Mouse (Mus musculus): ENCODE measurements at regions not wholly inside any gene's neighbourhood (a gene's known extent, or its start where the extent isn't known, plus 50 kb on each side); places are given as distances from the start of the nearest gene placed in this dataset.
"Not testable (repeated sequence)": the region's sequence is repeated elsewhere in the genome, so short reads cannot be mapped to it uniquely, and the experiment has no call there.

DNA sequence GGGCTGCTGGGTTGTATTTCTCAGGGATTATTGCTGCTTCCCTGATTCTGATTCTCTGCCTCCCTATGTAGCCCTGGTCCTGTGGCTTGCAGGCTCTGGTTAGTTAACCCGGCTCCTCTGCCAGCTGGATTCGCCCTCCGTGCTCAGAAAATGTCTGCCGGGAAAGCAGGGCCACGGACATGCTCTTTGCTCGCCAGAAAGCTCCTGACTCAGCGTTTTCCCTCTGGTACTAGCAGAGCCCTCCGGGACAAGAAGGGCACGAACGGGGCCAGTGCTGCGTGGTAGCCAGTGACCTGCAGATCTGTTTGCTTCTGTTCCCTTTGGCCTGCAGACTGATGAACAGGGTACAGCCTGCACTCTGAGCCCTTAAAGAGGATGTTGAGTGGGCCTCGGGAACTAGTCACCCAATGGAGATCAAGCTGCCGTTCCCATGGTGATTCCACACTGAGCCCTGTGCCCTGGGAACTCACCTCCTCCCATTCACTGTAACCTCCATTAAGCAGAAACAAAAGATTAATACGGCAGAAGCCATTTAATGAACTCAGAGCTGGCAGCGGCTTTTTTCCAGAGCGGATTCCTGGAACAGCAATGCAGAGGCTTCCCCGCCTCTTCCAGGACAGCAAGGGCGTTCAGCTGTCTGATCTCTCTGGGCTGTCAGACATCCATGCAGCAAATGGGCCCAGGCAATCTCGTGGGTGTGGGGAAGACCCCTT, 159.9 kb upstream of the Myt1l start:
- peak; percentile 91 for DNase-seq (ENCODE audit: low read depth, low spot score)

- DNase-seq (ENCODE audit: low read depth, low spot score): peak; percentile 66
Observed at GRCm38 (mm10) chr12:29368820-29369175, 159.4 kb upstream of the Myt1l start.

DNA sequence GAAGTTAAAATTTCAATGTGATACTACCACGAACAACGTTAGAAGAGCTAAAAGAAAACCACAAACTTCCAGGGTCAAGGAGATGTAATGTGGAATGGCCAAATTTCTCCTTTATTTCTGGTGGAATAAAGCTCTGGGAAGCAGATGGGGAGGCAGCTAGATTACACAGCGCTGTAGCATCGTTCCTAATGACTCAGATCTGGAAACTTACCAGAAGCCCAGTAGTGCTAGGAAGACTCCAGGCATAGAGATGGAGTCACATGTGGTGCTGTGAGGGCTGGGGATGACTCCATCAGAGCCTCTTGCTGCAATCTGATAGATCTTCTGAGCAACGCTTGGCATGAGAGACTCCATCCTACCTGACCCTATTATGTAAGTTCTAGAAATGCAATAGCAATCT, 136.4 kb upstream of the Myt1l start:
- peak; percentile 89 for DNase-seq (ENCODE audit: low read depth, low spot score)

DNA sequence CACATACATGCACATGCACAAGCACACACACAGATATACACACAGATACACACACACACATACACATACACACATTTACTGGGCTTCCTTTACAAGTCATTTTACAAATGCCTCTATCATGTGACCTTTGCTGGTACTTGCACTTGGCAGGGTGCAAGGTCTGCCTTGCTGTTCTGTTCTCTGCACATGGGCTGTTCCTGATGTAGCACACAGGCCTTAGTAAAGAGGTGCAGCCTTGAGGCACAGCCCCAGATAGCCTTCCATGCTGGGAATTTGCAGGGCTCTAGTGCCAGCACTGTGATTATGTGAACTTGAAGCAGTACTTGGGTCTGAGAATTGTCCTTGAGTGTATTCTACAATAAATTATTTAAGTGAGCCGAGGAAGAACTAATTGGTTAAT, 133.9 kb upstream of the Myt1l start:
- no peak for DNase-seq (ENCODE audit: low read depth, low spot score)

GRCm38 (mm10) chr12:29394881-29395280, 133.3 kb upstream of the Myt1l start:
- no peak for DNase-seq (ENCODE audit: low read depth, low spot score)

DNA sequence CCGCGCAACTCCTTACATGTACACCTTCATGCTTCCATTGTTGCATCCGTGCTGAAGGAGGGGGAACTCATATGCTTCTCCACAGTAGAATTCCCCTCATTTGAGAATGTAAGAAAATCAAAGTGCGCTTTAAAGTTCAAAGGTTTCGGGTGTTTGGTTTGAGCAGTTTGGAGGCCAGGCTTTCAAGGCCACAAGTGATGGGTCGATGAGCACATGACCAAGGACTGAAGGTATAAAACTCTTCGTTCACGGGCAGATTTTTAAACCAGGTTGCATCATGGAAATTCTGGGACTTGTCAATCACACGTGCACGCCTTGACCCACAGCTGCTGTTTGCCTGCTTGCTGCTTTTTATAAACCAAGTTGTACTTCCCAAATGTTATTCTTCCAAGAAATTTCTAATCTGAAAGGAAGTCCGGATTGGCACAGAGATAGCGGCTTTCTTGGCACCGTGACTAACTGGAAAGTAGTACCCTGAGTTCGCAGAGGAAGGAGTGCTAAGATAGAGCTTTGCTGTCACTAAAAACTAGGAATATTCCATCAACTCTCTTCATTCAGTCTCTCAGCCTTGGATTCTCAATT, 132.7 kb upstream of the Myt1l start:
- peak; percentile 18 for DNase-seq (ENCODE audit: low read depth, low spot score)

DNA sequence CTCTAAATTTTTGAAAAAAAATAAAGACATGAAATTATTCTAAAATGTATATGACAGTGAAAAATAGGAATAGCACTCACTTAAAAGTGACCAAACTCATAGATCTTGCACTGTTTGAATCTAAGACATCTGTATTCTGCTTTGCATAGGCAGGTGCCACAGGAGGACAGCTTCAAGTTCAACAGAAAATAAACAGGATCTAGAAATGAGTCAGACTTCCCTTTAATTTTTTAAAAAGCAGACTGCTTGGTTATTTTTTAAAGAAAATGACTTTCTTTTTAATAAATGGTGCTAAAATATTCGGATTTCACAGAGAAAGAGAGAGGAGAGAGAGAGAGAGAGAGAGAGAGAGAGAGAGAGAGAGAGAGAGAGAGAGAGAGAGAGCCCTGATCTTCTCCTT, 123.8 kb upstream of the Myt1l start:
- DNase-seq (ENCODE audit: low read depth, low spot score): no peak

GRCm38 (mm10) chr12:29409336-29410055, 118.7 kb upstream of the Myt1l start:
- DNase-seq (ENCODE audit: low read depth, low spot score): peak; percentile 5

DNA sequence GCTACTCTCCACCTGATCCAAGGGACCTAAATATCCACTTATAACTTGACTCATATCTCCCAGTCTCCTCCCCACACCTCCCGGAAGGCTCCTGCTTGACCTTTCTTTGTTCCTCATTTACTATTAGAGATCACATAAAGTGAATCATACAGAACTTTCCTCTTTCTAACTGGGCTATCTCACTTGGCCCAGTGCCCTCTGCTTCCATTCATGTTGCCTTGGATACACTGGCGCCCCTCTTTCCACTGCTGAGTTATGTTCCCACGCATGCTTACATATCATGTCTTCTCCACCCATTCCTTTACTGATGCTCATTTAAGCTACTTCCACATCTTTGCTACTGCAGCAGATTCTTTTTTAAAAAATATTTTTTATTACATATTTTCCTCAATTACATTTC, 94.2 kb upstream of the Myt1l start:
- peak; percentile 23 for DNase-seq (ENCODE audit: low read depth, low spot score)

GRCm38 (mm10) chr12:29439343-29440019, 88.7 kb upstream of the Myt1l start:
- DNase-seq (ENCODE audit: low read depth, low spot score): peak; percentile 65

DNA sequence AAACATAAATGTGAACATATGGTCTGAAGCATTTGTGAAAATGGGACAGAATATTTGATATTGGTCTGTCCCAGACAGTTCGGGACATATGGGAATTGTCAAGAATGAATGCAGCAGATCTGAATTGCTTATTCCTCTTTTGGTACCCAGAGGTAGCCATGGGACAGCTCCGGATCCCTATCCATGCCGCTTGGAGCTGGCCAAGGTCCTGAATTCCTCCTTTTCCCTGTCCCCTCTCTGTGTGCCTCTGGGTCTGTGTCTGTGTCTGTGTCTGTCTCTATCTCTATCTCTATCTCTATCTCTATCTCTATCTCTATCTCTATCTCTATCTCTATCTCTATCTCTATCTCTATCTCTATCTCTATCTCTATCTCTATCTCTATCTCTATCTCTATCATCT, 63.0 kb upstream of the Myt1l start:
- not testable (repeated sequence) for DNase-seq (ENCODE audit: low read depth, low spot score)

All from brain, adult 2 months (tissue).